ENCODE assay signal across 9 mouse cellular contexts in genomic region chr8:122332753-122333506, GRCm38 (mm10). TPM values are rescaled to one million over a fixed set of nuclear protein-coding genes. Genes with fewer than 3 reads are reported as not detected.
DNase-seq lines count a peak whose midpoint lies in the region; ATAC-seq and TF ChIP-seq lines count a peak whose summit lies in the region.
"Had no signal": no experiment of that assay in that cellular context is flagged by ENCODE, and none has a peak within 500 bp of the region (broad histone marks: within the 10 kb centered on the region; RNA-seq: fewer than 3 reads in every experiment).

No protein-coding gene starts in this region.

- no peaks in the 10 kb centered on the region for H3K9me3 ChIP-seq in heart, embryonic 10.5 days
- H3K9me3 ChIP-seq in liver, embryonic 14.5 days (ENCODE audit: control insufficient read depth, low read length) = peaks cover 11% of the 10 kb centered on the region

- H3K27ac ChIP-seq in heart, embryonic 10.5 days = peak overlapping the region; percentile 48; the same call in 1 of the 2 replicates
- H3K27ac ChIP-seq in liver, embryonic 14.5 days = no peak overlapping the region

- peaks cover 45% of the 10 kb centered on the region for H3K27me3 ChIP-seq in heart, embryonic 10.5 days (ENCODE audit: insufficient read depth, poor library complexity, severe bottlenecking)
- H3K27me3 ChIP-seq in liver, embryonic 14.5 days (ENCODE audit: control insufficient read depth, insufficient read depth, low read length) = no peaks in the 10 kb centered on the region

- H3K4me2 ChIP-seq in liver, embryonic 14.5 days (ENCODE audit: low read depth) = no peak overlapping the region

- DNase-seq in CD4-positive, CD25-positive, alpha-beta regulatory T cell, adult 2 months (ENCODE audit: low read depth, low spot score) = peak; percentile 86
- peak; percentile 86 for DNase-seq in adrenal gland, adult 2 months
- peak; percentile 86 for DNase-seq in embryo, embryonic 9.5 days (ENCODE audit: extremely low spot score)
- DNase-seq in heart, embryonic 10.5 days (ENCODE audit: low spot score) = no peak
- DNase-seq in kidney, postnatal 36 days = peak; percentile 77 to 91
- no peak for DNase-seq in liver, embryonic 14.5 days (ENCODE audit: low read depth in 3 of 3, low spot score in 3 of 3)
- DNase-seq in ovary, postnatal 10 days (ENCODE audit: low spot score) = peak; percentile 75
- peak; percentile 69 to 83 for DNase-seq in thymus, postnatal 10 days (ENCODE audit: low spot score in 2 of 2)

- peak; percentile 97 for TF ChIP-seq CTCF in liver, embryonic 14.5 days (IDR thresholded peaks at IDR 0.05; ENCODE audit: low read depth)

- peaks cover 89% of the 10 kb centered on the region for H3K36me3 ChIP-seq in heart, embryonic 10.5 days
- H3K36me3 ChIP-seq in liver, embryonic 14.5 days (replicated peaks; ENCODE audit: control insufficient read depth, insufficient read depth, low read depth) = peaks cover 94% of the 10 kb centered on the region

- H3K9ac ChIP-seq in liver, embryonic 14.5 days (replicated peaks) = no peak overlapping the region

- H3K4me1 ChIP-seq in heart, embryonic 10.5 days = peaks cover 80% of the 10 kb centered on the region
- peaks cover 35 to 42% of the 10 kb centered on the region in 2 experiments for H3K4me1 ChIP-seq in liver, embryonic 14.5 days (replicated peaks; ENCODE audit: control insufficient read depth in 2 of 2, insufficient read depth in 2 of 2, low read length in 1 of 2)

- 69% methylated on average over 6 of the region's 6 CpGs for WGBS in heart, embryonic 10.5 days
- 80% methylated on average over 6 of the region's 6 CpGs for WGBS in liver, embryonic 14.5 days (ENCODE audit: insufficient replicate concordance)

- TF ChIP-seq EP300 in liver, embryonic 14.5 days (IDR thresholded peaks at IDR 0.05; ENCODE audit: low read depth) = 0 out of 2 replicates have a peak, but pooled peaks have one; percentile 32

- peak; percentile 7; the same call in 1 of the 2 replicates for ATAC-seq in liver, embryonic 14.5 days (ENCODE audit: insufficient read depth)

- H3K4me3 ChIP-seq in heart, embryonic 10.5 days = no peak overlapping the region
- H3K4me3 ChIP-seq in liver, embryonic 14.5 days (ENCODE audit: insufficient read depth in 1 of 2, low read depth in 2 of 2, low read length in 2 of 2) = no peak overlapping the region
- H3K4me3 ChIP-seq: erythroblast, embryonic 14.5 days had no signal

RNA-seq across cellular contexts. Expression of gene Trhr2, which starts 27.6 kb away (rescaled TPM):
- not detected for total RNA-seq in adrenal gland, adult 2 months (2021)
- not detected in 2 replicates for polyA plus RNA-seq in adrenal gland, adult 2 months (2012; rRNA removed)
- polyA plus RNA-seq in heart, embryonic 10.5 days (2016; fragmentation: Nextera tagmentation; extraction: Ambion mirVana) = not detected in 2 replicates
- polyA plus RNA-seq in liver, embryonic 14.5 days (2012; rRNA removed) = not detected in 2 replicates
- not detected in 2 replicates for polyA plus RNA-seq in liver, embryonic 14.5 days (2014; fragmentation: Nextera tagmentation; extraction: Ambion mirVana)
- polyA plus RNA-seq: erythroblast, embryonic 14.5 days had no signal

RNA-seq across cellular contexts. Expression of gene Zc3h18, which starts 43.5 kb away (rescaled TPM):
- total RNA-seq in adrenal gland, adult 2 months (2021) = 10 to 100 TPM; 36.9 to 44.8 TPM
- polyA plus RNA-seq in adrenal gland, adult 2 months (2012; rRNA removed) = 34.3 and 38.2 TPM in 2 replicates
- polyA plus RNA-seq in heart, embryonic 10.5 days (2016; fragmentation: Nextera tagmentation; extraction: Ambion mirVana) = 47.4 and 51.0 TPM in 2 replicates
- 15.2 and 20.4 TPM in 2 replicates for polyA plus RNA-seq in liver, embryonic 14.5 days (2012; rRNA removed)
- 12.8 and 16.7 TPM in 2 replicates for polyA plus RNA-seq in liver, embryonic 14.5 days (2014; fragmentation: Nextera tagmentation; extraction: Ambion mirVana)

RNA-seq across cellular contexts. Expression of gene Zfpm1, which starts 51.0 kb away (rescaled TPM):
- 10 to 100 TPM; 16.0 to 24.2 TPM for total RNA-seq in adrenal gland, adult 2 months (2021)
- 37.4 and 60.4 TPM in 2 replicates for polyA plus RNA-seq in adrenal gland, adult 2 months (2012; rRNA removed)
- polyA plus RNA-seq in heart, embryonic 10.5 days (2016; fragmentation: Nextera tagmentation; extraction: Ambion mirVana) = 5.7 and 12.8 TPM in 2 replicates
- 69.6 and 80.3 TPM in 2 replicates for polyA plus RNA-seq in liver, embryonic 14.5 days (2012; rRNA removed)
- polyA plus RNA-seq in liver, embryonic 14.5 days (2014; fragmentation: Nextera tagmentation; extraction: Ambion mirVana) = 13.3 and 16.2 TPM in 2 replicates

Comparison
In these comparisons a context has a peak if more than half of its experiments do, and no peak if none do; other contexts are left out.
1. DNase-seq: peak in CD4-positive, CD25-positive, alpha-beta regulatory T cell, adult 2 months (single experiment), adrenal gland, adult 2 months (single experiment), embryo, embryonic 9.5 days (single experiment), kidney, postnatal 36 days (2 of 2), ovary, postnatal 10 days (single experiment) and thymus, postnatal 10 days (2 of 2); none in heart, embryonic 10.5 days (single experiment) and liver, embryonic 14.5 days (0 of 3).